Mouse (Mus musculus) layer of hippocampus, adult 2 months (tissue): ENCODE data around the gene Akt1. TPM values are rescaled to one million over a fixed set of nuclear protein-coding genes. Genes with fewer than 3 reads are reported as not detected.
A peak's percentile ranks its signal among the peaks of the same experiment; 100 is the strongest.

ENCODE experiments used
- DNase-seq, 2 experiments: peaks; one replicate each; pipeline ENCODE4 v3.0.0; 2022; ENCODE audit warnings: low spot score in 2 of 2
- H3K27ac ChIP-seq: fragments of 200-600 bp; 2 replicates; pipeline ENCODE4 v1.8.1; 2022
- H3K4me3 ChIP-seq: fragments of 200-600 bp; 2 replicates; pipeline ENCODE4 v1.8.1; 2022; ENCODE audit warnings: mild to moderate bottlenecking
- CTCF ChIP-seq: fragments of 200-600 bp; conservative IDR thresholded peaks from 2 replicates; pipeline ENCODE4 v1.8.1; 2022; ENCODE audit warnings: antibody characterized with exemption, mild to moderate bottlenecking, moderate library complexity
- total RNA-seq, 2 experiments: library from RNA; stranded (reverse); gene quantifications; 2 replicates each; pipeline ENCODE4 v1.2.3; 2021

Akt1 gene
- total RNA-seq, 2 experiments from 2014 or later, result 152 to 160 TPM

DNA sequence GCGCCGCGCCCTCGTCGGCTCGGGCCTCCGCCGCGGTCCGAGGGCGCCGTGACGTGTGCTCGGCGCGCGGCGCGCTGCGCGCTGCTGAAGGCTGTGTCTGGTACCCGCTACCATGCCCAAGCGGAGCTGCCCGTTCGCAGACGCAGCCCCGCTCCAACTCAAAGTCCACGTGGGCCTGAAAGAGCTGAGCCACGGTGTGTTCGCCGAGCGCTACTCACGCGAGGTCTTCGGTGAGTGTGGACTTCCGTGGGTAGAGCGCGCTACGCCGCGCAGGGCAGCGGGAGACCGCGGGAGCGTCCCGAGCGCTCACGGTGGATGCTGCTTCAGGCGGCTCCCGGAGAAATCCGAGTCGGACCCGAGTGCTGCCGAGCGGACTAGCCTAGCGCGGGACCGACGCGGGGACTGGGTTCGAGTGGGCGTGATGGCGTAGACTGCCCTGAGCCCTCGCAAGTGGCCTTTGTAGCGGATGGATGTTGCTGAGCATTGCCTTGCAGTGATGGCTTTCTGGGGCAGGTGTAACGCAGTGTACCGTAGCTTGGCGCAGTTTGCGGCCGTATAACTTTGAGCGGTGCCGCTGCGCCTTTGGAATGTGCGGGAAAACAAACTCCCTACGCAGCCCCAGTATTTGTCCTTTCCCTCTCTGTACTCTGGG lies 29.7 kb downstream of the Akt1 start:
- DNase-seq, result peak in 1 of 2 experiments; percentile 53
- peak overlapping the region; percentile 73 for H3K4me3 ChIP-seq
- H3K27ac ChIP-seq, result peak overlapping the region; percentile 87
- TF ChIP-seq CTCF, result no peak

DNA sequence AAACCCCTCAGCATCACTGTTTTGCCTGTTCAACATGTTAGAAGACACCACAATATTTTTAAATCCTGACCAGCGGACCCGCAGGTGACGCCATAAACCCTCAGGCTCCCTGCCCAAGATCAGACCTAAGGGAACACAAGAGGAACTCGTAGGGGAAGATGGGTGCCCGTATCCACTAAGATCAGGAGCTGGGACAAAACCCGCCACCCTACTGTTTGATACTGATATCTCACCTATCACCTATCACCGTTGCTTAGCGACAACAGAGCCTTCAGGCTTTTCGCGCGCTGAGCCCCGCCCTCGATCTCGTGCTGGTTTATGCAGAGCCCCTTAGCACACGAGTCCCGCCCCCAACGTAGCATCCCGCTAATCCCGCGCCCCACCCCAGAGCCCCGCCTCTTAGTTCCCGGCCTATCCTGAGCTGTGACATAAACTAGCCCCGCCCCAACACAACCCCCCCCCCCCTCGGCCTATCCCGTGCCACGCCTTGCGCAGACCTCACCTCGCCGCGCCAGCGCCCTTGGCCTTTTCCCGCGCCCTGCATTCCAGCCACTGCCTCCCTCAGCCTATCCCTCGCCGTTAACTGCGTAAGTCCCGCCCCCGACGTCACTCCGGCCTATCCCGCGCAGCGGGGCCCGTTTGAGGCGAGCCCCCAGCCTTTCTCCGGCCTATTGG lies 30.4 kb downstream of the Akt1 start, which contains the start of gene Siva1:
Siva1 (plus strand) TSS at position 500 of the 675 bp plus-strand sequence.
- DNase-seq, result peak; percentile 97
- peak within 1 kb of the TSS; percentile 87 for H3K27ac ChIP-seq
- 0 out of 2 replicates have a peak, but pooled peaks have one; percentile 22 for TF ChIP-seq CTCF
- H3K4me3 ChIP-seq, result peak within 1 kb of the TSS; percentile 73

DNA sequence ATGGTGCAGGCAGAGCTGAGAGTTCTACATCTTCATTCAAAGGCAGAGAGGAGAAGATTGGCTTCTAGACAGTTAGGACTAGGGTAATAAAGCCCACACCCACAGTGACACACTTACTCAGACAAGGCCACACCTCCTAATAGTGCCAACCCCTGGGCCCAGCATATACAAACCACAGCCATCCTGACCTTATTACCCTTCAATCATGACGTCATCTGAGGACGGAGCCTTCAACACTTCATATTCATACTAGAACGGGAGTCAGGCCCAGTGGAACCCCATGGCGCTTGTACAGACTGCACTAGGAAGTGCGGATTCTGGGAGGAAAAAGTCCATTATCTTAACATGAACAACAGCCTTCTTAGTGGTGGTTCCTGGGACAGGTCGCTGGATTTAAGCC lies 31.6 kb downstream of the Akt1 start:
- TF ChIP-seq CTCF, result no peak
- no peak for DNase-seq
- no peak overlapping the region for H3K4me3 ChIP-seq
- H3K27ac ChIP-seq, result no peak overlapping the region

DNA sequence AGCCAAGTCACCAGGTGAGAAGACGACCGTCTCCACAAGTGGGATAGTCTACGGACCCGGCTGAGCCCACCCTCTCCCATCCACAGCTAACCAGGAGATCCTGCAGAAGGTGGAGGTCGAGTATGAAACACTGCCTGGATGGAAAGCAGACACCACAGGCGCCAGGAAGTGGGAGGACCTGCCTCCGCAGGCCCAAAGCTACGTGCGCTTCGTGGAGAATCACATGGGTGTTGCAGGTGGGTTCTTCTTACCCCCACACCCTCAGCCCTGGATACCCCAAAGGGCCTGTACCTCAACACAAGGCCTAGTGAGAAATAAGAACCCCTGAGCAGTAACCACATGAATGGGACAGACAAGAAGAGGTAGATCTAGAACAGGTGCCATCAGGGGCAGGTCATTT lies 35.2 kb downstream of the Akt1 start:
- no peak for TF ChIP-seq CTCF
- no peak overlapping the region for H3K4me3 ChIP-seq
- DNase-seq, result no peak
- H3K27ac ChIP-seq, result no peak overlapping the region

DNA sequence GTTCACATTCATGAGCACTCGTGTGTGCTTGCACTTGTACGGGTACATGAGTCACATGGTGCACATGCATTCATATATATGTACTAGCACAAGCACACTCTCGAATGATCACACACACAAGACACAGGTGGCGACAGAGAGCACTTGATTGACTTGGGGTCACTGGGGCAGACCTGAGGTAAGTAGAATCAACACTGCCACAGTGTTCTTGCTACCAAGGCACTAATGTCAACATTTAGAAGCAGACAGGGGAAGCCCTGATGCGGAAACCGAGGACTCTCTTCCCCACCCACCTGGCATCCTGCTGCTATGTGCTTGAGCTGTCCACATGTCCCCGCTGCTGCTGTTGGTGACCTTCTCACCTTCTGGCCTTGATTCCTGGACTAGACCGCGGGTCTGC lies 41.0 kb downstream of the Akt1 start:
- no peak for DNase-seq
- peak; percentile 32 for TF ChIP-seq CTCF
- Histone ChIP-seq H3K4me3 (no peak overlapping the region), H3K27ac (no peak overlapping the region)

DNA sequence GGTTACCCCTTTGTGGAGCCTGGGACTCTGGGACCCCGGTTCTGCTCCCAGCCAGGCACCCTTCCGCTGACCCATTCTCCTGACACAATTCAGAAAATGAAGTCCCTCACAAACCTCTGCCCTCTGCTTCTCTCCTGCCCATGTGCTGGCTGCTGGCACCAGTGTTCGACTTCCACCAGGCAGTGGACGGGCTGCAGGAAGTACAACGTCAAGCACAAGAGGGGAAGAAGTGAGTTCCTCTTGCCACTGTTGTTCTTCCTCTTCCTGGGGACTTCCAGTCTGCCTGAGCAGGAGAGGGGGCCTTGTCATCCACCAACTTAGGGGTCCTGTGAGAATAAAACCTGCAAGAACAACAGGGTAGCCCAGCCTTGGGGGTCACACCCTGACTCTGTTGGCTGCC lies 41.8 kb downstream of the Akt1 start:
- DNase-seq, result no peak
- Histone ChIP-seq H3K4me3 (no peak overlapping the region), H3K27ac (no peak overlapping the region)
- no peak for TF ChIP-seq CTCF

DNA sequence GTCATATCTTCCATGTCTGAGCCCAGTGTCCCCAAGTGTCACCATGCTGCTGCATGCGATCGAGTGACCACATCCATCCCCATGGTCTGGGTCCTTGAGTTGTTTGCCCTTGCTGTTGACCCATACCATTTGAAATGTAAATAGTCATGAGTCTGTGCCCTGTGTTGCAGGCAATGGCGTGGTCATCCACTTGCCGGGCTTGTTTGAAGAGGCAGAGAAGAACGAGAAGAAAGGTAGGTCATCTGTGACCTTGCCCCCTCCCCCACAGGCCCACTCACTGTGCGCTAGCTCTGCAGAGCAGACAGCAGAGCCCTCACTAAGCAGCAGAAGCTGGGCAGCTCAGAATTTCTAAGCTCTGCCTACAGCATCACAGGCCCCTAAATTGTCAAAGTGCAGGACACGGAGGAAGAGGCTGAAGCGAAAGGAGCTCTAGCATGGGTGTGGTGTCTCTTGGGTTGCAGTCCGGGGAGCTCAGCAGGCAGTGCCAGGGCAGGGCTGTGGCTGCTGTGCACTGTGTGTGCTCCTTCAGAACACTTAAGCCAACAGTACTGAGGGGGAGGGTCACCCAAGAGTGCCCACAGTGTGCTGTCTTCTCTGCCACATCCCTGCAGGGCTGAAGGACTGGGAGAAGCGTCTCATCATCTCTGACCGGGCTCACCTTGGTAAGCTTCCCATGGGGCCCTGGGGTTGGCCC lies 42.5 kb downstream of the Akt1 start:
- no peak for TF ChIP-seq CTCF
- H3K4me3 ChIP-seq, result no peak overlapping the region
- no peak for DNase-seq
- no peak overlapping the region for H3K27ac ChIP-seq

DNA sequence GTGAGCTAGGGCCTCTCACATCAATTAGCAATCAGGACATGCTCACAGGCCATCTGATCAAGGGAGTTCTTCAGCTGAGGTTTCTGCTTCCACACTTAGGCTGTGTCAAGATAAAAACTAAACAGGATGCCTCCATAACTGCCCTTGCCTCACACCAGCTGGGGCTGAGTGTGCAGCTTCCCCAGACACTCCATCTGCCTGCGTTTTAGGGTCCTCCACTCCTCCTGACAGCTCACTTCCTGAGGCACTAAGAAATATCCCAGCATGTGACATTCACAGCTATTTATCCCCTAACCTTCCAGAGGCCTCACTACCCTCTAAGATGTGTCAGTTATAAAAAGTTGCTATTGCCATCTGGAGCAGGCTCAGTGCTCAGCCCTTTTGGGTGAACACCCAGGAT lies 43.2 kb downstream of the Akt1 start:
- TF ChIP-seq CTCF, result no peak
- Histone ChIP-seq H3K4me3 (no peak overlapping the region), H3K27ac (no peak overlapping the region)
- no peak for DNase-seq

DNA sequence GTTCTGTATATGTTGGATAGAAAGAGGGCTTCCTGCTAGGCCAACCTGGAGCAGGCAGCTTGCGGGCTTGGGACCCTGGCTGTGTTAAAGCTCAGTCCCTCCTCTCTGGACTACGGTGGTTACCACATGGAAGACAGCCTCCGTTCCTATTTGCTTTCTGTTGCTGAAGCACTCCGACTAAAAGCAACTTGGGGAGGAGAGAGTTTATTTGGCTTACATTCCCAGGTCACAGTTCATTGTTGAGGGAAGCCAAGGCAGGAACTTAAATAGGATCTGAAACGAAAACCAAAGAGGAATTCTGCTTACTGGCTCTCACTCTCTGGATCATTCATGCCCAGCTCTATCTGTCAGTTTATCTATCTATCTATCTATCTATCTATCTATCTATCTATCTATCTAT lies 43.9 kb downstream of the Akt1 start:
- DNase-seq, result no peak
- Histone ChIP-seq H3K4me3 (no peak overlapping the region), H3K27ac (no peak overlapping the region)
- TF ChIP-seq CTCF, result no peak

DNA sequence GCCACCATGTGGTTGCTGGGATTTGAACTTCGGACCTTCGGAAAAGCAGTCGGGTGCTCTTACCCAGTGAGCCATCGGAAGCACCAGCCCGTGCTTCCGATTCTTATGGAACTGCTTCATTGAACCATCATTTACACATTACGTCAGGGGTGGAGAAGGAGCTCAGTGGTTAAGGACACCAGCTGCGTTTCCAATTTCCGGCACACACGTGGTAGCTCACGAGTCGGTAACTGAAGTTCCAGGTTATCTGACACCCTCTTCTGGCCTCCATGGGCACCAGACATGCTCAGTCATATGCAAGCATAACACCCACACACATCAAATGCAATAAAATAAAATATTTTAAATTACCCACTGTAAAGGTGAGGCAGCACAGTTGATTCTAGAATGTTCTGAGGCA lies 44.7 kb downstream of the Akt1 start:
- H3K4me3 ChIP-seq, result no peak overlapping the region
- no peak for DNase-seq
- TF ChIP-seq CTCF, result no peak
- no peak overlapping the region for H3K27ac ChIP-seq

DNA sequence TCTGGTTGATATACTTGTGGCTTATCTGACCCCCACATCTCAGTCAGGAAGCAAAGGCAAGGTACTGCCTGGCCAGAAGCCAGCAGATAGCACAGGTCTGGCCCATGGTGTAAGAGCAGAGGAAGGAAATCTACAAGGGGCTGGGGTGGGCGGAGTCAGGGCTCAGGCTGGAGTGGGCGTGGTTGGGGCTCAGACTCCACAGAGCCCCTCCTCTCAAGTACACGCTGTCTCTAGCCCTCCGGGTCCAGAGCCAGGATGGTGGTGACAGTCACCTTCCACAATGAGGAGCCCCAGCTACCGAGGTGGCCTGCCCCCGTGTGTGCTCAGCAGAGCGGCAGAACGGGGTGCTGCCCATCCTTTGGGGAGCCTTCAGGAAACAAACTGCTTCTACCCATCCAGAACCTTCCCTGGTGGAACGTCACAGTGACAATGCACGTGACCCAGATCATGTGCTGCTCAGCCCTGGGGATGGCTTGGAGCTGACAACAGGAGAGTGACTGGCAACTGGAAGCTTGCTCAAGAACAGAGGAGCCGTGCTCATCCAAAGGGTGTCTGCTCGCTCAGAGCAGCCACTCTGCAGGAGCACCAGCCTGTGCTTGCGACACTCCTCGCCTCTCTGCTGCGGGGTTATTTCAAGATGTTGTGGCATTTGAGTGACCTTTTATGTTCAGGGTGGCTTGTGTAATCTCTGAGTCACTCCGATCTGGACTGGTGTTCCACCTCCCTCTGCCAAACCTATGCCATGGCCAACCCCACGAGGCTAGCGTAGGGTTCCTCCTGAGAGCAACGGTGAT lies 45.6 kb downstream of the Akt1 start:
- peak overlapping the region; percentile 68 for H3K27ac ChIP-seq
- TF ChIP-seq CTCF, result no peak
- no peak for DNase-seq
- H3K4me3 ChIP-seq, result peak overlapping the region; percentile 10; the same call in 1 of the 2 replicates

DNA sequence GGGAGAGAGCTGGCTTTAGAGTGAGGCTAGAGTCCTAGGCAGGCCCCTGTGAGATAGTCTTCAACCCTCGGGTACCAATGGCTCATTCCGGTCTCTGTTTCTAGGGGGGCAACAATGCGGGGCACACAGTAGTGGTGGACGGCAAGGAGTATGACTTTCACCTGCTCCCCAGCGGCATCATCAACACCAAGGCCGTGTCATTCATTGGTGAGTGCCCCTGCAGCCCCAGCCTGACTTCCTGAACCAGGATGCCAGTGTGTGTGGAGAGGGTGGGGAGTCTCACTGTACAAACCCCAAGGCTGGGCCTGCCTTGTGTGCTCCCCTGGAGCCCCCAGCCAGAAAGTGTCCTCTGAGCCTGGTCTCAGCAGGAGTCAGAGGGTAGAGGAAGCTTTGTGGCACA lies 46.5 kb downstream of the Akt1 start:
- no peak for TF ChIP-seq CTCF
- no peak overlapping the region for H3K27ac ChIP-seq
- no peak for DNase-seq

More for the DNA sequence above, 46.5 kb downstream of the Akt1 start:
- no peak overlapping the region for H3K4me3 ChIP-seq
